Mouse (Mus musculus) liver, embryonic 14.5 days (tissue): Measurements from ENCODE around the gene Nudt16. TPM values are rescaled to one million over a fixed set of nuclear protein-coding genes. Genes with fewer than 3 reads are reported as not detected.

Source experiments
- ATAC-seq: fragments of 200-750 bp; cut with Nextera tagmentation; 2 replicates; pipeline ENCODE4 v1.8.0; 2017; ENCODE audit warnings: moderate number of reproducible peaks, mild to moderate bottlenecking, moderate library complexity; ENCODE audit not compliant: insufficient read depth
- DNase-seq, 3 experiments: peaks; one replicate each; pipeline ENCODE4 v3.0.0-alpha.2; 2012 to 2013; ENCODE audit warnings: low read depth in 3 of 3, low spot score in 3 of 3
- H3K27ac ChIP-seq: fragments of 300-500 bp; sonication (generic); 2 replicates; pipeline ENCODE4 v1.5.1; 2014; ENCODE audit warnings: moderate library complexity, mild to moderate bottlenecking, control low read depth, inconsistent platforms
- H3K27me3 ChIP-seq: fragments of 300-500 bp; sonication (generic); 2 replicates; pipeline ENCODE4 v1.6.1; 2014; ENCODE audit warnings: mild to moderate bottlenecking, low read length, moderate library complexity; ENCODE audit not compliant: control insufficient read depth, insufficient read depth
- H3K36me3 ChIP-seq: fragments of 300-500 bp; sonication (generic); replicated peaks from 2 replicates; pipeline ENCODE4 v1.6.1; 2014; ENCODE audit warnings: low read depth; ENCODE audit not compliant: control insufficient read depth, insufficient read depth
- H3K4me1 ChIP-seq, 2 experiments: fragments of 200-500 bp in 1 of 2; fragments of 300-500 bp in 1 of 2; sonication (generic) in 1 of 2; replicated peaks; 2 replicates each; pipeline ENCODE4 v1.6.1; 2012 to 2014; ENCODE audit warnings: antibody characterized with exemption in 1 of 2, inconsistent platforms in 1 of 2, low read length in 1 of 2; ENCODE audit not compliant: control insufficient read depth in 2 of 2, insufficient read depth in 2 of 2
- H3K4me2 ChIP-seq: fragments of 300-500 bp; sonication (generic); 2 replicates; pipeline ENCODE4 v1.6.1; 2014; ENCODE audit warnings: low read depth, mild to moderate bottlenecking, control low read depth, moderate library complexity
- H3K4me3 ChIP-seq, 2 experiments: fragments of 200-500 bp in 1 of 2; fragments of 300-500 bp in 1 of 2; sonication (generic) in 1 of 2; 2 replicates each; pipeline ENCODE4 v1.5.1; 2012 to 2014; ENCODE audit warnings: low read depth in 2 of 2, low read length in 2 of 2, mild to moderate bottlenecking in 2 of 2, control low read depth in 1 of 2, inconsistent platforms in 1 of 2, moderate library complexity in 1 of 2; ENCODE audit not compliant: insufficient read depth in 1 of 2
- H3K9ac ChIP-seq: fragments of 300-500 bp; sonication (generic); replicated peaks from 2 replicates; pipeline ENCODE4 v1.6.1; 2014; ENCODE audit warnings: mild to moderate bottlenecking, control low read depth, moderate library complexity
- H3K9me3 ChIP-seq: fragments of 300-500 bp; sonication (generic); 2 replicates; pipeline ENCODE4 v1.6.1; 2016; ENCODE audit warnings: low read length, mixed read lengths; ENCODE audit not compliant: control insufficient read depth
- CTCF ChIP-seq: IDR thresholded peaks from 2 replicates; pipeline ENCODE4 v1.5.1; 2016; ENCODE audit warnings: antibody characterized with exemption, low read depth, control low read depth
- EP300 ChIP-seq: IDR thresholded peaks from 2 replicates; pipeline ENCODE4 v1.6.1; 2016; ENCODE audit warnings: antibody characterized with exemption, low read depth
- WGBS: fragments of 180-500 bp; shearing (Covaris S2); extraction: QIAGEN DNeasy Blood & Tissue Kit; methylation state at CpG from one replicate; pipeline ENCODE4 v1.1.7; 2014; ENCODE audit not compliant: insufficient replicate concordance; 5-methylcytosine and 5-hydroxymethylcytosine counted together
- polyA plus RNA-seq, 2 experiments: library from polyadenylated mRNA; depleted of rRNA in 1 of 2; stranded (reverse) in 1 of 2; unstranded in 1 of 2; fragments of >200 nt; fragmentation: Nextera tagmentation in 1 of 2; extraction: Ambion mirVana in 1 of 2; gene quantifications; 2 replicates each; pipeline versions ENCODE4 v1.2.1 to v1.2.3; 2012 to 2014

Gene Nudt16
- polyA plus RNA-seq, 2 experiments: 3.2 to 4.4 TPM

DNA sequence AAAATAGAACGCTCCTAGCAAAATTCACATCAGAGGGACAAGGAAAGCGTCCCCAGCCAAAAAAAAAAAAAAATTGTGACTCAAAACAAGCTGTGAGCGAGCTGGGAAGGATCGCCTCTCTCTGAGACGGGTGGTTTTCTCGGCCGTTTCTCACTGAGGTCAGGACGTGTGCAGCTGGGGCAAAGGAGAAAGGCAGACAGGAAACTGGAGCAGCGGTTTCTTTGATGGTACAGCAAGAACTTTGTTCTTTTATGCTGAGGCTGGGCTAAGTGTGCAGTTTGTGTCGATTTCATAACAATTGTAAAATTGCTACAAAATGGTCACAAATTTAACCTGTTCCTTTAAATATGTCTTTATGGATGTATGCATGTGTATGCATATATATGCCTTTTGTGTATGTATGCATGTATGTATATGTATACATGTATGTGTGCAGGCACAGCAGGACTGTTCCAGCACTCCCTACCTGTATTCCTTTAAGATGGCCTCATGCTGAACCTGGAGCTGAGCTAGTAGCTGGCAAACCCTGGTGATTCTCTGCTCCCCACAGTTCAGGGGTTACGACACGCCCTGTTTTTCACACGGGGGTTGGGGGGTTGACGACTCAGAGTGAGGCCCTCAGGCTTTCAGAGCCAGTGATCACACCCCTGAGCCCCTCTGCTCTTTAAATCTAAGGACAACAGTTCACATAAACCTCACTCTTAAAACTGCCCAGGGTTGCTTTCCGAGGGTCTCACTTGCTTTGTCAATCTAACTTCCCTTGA lies 30.6 kb downstream of the Nudt16 start:
- Histone ChIP-seq H3K9ac (no peak overlapping the region), H3K4me3 (no peak overlapping the region), H3K27me3 (no peaks in the 10 kb centered on the region), H3K36me3 (no peaks in the 10 kb centered on the region), H3K4me2 (no peak overlapping the region), H3K4me1 (no peaks in the 10 kb centered on the region), H3K9me3 (no peaks in the 10 kb centered on the region), H3K27ac (no peak overlapping the region)
- no peak for ATAC-seq
- DNase-seq: no peak
- TF ChIP-seq CTCF (no peak), EP300 (no peak)
- WGBS: 42% methylated on average over 15 of the region's 15 CpGs

DNA sequence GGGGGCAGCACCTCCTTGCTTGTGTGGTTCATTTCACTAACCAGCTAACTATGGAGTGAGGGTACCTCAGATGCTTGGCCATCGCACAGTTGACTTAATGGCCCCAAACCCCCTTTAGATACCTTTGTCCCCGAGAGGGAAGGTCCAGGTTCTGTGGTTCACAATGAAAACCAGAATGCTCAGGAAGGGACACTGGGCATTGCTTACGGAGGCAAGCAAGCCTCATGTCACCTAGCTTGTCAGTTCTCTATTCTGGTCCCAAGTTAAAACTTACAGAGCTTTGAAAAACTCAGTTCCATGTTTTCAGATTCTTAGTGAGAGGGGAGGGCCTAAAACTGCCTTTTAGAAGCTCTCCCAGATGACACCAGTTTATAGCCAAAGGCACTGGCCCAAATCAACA lies 51.4 kb downstream of the Nudt16 start:
- Histone ChIP-seq H3K27me3 (no peaks in the 10 kb centered on the region), H3K4me3 (no peak overlapping the region), H3K4me2 (no peak overlapping the region), H3K9ac (no peak overlapping the region), H3K36me3 (peaks cover 3% of the 10 kb centered on the region; the same call in 1 of the 2 replicates), H3K9me3 (no peaks in the 10 kb centered on the region), H3K4me1 (no peaks in the 10 kb centered on the region), H3K27ac (no peak overlapping the region)
- no peak for TF ChIP-seq CTCF
- no peak for TF ChIP-seq EP300
- DNase-seq (no peak), ATAC-seq (no peak)
- WGBS: 81% methylated on average over 3 of the region's 3 CpGs

Other genes starting within 250 kb of the Nudt16 start
- gene Mrpl3, start 78.6 kb downstream of the Nudt16 start, polyA plus RNA-seq (2012; rRNA removed): 14.6 and 22.2 TPM in 2 replicates
- 56.0 and 63.6 TPM in 2 replicates for gene Mrpl3, start 78.6 kb downstream of the Nudt16 start, polyA plus RNA-seq (2014; fragmentation: Nextera tagmentation; extraction: Ambion mirVana)
- not detected in 2 replicates for gene 1700080E11Rik, start 13.3 kb upstream of the Nudt16 start, polyA plus RNA-seq (2012; rRNA removed)
- not detected in 2 replicates for gene 1700080E11Rik, start 13.3 kb upstream of the Nudt16 start, polyA plus RNA-seq (2014; fragmentation: Nextera tagmentation; extraction: Ambion mirVana)